Mouse (Mus musculus): ENCODE data around the gene Lhx8. TPM values are rescaled to one million over a fixed set of nuclear protein-coding genes. Genes with fewer than 3 reads are reported as not detected.

Lhx8 gene
- polyA plus RNA-seq, 1 experiment from 2014 or later: not detected

DNA sequence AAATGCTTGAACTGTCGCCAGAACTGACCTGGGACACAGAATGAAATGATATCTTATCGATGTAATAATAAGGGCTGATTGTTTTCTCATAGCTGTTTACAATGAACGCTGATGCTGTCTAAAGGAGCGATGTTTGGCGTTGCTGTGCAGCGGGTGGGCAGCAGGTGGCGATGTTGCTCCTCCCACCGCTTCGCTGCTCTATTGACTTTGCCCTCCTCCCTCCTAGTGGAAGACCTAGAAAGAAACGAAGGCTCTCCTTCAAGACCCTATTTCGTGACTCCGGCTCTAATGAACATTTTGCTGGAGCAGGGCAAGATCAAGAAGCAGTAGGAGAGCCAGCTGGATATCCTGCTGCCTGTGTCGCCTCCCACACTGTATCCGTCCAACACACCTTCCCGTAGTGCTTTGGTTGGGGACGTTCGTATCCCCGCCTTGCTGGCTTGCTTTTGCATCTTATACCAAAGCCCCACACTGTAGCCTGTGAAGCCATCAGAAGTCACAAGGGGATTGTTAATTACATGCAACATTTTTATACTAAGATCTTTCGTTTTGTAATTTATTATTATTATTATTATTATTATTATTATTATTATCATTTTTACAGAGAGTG, 60.6 kb downstream of the Lhx8 start:
- Histone ChIP-seq H3K4me3 (peak overlapping the region; percentile 37), H3K4me1 (peaks cover 3% of the 10 kb centered on the region; the same call in 1 of the 2 replicates)
- peak; percentile 88 for DNase-seq (ENCODE audit: low spot score)

DNA sequence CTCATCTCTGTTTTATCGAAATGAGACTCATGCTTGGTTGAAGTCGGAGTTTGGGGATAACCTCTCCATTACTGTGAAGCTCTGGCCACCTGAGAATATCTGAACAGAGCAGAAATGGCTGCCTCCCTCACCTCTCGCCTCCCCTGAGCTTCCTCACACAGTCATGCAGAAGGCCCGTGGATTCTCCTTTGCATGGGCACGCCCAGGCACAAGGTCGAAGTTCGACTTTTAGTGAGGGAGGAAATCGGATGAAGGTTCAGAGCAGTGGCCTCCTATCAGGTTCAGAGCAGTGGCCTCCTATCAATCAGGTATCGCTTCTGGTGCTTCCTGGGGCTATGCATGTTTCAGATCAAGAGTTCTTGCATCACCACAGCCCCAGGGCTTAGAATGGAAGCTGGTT, 62.1 kb downstream of the Lhx8 start:
- WGBS: 75% methylated on average over 9 of the region's 9 CpGs
- Histone ChIP-seq H3K27ac (no peak overlapping the region), H3K36me3 (no peaks in the 10 kb centered on the region), H3K9me3 (replicated peaks) (no peaks in the 10 kb centered on the region), H3K4me3 (no peak overlapping the region), H3K4me1 (peaks cover 3% of the 10 kb centered on the region; the same call in 1 of the 2 replicates), H3K27me3 (ENCODE audit: low read depth, poor library complexity, severe bottlenecking) (peaks cover 8% of the 10 kb centered on the region)
- DNase-seq (ENCODE audit: low spot score): no peak

More for the DNA sequence above, 60.6 kb downstream of the Lhx8 start:
- Histone ChIP-seq H3K27me3 (ENCODE audit: low read depth, poor library complexity, severe bottlenecking) (peaks cover 13% of the 10 kb centered on the region), H3K36me3 (no peaks in the 10 kb centered on the region), H3K9me3 (replicated peaks) (no peaks in the 10 kb centered on the region), H3K27ac (no peak overlapping the region)
- WGBS: 16% methylated on average over 19 of the region's 19 CpGs

DNA sequence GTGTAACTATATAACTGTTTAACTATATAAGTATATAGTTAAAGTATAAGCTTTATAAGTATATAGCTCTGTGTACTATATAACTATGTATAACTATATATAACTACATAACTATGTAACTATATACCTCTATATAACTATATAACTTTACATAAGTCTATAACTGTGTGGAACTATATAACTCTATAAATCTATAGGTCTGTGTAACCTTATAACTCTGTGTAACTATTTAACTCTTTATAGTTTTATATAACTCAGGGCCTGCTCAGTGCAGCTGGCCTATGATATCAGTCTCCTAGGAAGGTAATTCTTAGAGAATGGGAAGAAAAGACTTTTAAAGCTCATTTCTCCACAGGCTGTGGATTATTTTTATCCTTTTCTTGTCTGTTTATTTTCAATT, 73.1 kb downstream of the Lhx8 start:
- no peaks in the 10 kb centered on the region for H3K36me3 ChIP-seq
- H3K27me3 ChIP-seq (ENCODE audit: low read depth, poor library complexity, severe bottlenecking): no peaks in the 10 kb centered on the region
- DNase-seq (ENCODE audit: low spot score): no peak
- no peaks in the 10 kb centered on the region for H3K4me1 ChIP-seq
- no peak overlapping the region for H3K27ac ChIP-seq
- H3K9me3 ChIP-seq (replicated peaks): no peaks in the 10 kb centered on the region
- H3K4me3 ChIP-seq: no peak overlapping the region

Data from limb, embryonic 10.5 days (tissue).